Mouse (Mus musculus) kidney, postnatal 36 days (tissue): ENCODE measurements around the gene Zfp580.
A peak's percentile ranks its signal among the peaks of the same experiment; 100 is the strongest.
"Not testable (repeated sequence)": the region's sequence is repeated elsewhere in the genome, so short reads cannot be mapped to it uniquely, and the experiment has no call there.

Source experiments
- DNase-seq, 2 experiments: peaks; one replicate each; pipeline ENCODE4 v3.0.0; 2021 to 2022; ENCODE audit warnings: mixed read lengths in 2 of 2

Gene Zfp580

DNA sequence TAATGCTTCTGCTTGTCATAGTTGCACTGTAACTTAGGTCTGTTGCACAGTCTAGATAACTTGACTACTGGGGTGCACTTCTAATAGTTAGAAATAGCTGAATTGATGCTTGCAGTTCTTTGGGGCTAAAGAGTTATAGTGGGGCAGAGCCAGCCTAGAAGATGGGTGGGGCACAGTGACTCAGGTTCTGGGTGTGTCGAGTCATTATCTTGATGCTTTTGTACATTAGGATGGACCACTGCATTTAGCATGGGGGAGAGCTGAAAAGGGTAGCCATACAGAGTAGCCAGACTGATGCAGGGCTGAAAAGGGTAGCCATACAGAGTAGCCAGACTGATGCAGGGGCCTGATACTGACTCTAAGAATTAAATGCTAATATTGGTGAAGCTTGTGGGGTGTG lies 22.2 kb downstream of the Zfp580 start:
- no peak for DNase-seq

DNA sequence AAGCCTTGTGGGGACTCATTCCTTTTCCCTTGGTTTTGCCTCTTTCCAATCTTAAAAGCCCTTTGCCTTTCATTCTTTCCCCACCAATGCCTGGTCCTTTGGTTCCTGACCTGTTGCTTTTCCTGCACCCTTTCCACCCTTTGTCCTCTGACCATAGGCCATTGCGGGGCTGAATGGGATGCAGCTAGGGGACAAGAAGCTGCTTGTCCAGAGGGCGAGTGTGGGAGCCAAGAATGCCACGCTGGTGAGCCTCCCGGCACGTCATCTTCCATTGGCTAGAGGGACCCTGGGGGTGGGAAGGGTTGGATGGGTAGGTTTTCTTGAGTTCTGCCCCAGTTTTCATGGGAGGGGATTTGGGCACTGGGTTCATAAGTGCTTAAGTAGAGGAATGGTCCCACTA lies 23.6 kb downstream of the Zfp580 start:
- peak in 1 of 2 experiments; percentile 50 for DNase-seq

DNA sequence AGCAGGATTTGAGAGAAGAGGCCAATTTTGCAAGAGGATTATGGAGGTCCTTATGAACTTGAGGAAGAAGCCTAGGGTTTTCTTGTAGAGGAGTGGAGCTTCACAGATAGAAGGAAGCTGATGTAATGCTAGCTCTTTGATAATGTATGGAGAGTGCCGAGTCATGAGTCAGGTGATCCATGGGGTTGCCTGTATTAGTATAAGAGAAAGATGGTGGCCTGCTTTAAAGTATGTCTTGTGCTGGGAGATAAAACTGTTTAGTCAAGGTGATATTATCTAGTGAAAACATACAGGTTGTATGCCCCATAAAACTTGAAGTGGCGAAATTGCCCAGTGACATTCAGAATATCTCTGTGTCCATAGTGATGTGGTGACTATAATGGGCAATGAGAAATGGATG lies 25.6 kb downstream of the Zfp580 start:
- no peak for DNase-seq

DNA sequence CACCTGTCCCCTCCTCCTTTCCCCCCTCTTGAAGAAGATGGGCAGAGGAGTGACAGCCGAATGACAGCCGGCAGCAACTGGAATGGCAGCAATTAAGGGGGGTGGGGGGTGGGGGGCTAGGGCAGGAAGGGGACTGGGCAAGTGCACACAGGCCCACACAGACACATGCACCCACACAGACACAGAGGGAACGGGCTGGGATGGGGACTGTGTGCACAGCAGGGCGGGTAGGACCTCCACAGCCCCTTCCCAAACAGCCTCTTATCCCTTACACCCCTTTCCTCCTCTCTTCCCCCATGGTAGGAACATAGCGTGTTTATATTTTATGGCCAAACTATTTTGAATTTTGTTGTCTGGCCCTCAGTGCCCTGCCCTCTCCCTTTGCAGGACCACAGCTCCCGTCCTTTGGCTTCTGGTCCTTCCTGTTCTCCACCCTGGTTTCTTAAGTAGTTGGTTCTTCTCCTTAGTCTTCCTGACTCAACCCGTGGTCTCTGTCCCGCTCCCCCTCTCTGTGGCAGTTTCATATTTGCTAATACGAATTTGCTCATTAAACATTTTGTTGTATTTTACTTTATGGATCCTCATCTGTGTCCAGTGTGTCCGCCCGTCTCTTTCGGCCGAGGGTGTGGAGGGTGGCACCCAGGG lies 28.1 kb downstream of the Zfp580 start:
- DNase-seq = not testable (repeated sequence)

DNA sequence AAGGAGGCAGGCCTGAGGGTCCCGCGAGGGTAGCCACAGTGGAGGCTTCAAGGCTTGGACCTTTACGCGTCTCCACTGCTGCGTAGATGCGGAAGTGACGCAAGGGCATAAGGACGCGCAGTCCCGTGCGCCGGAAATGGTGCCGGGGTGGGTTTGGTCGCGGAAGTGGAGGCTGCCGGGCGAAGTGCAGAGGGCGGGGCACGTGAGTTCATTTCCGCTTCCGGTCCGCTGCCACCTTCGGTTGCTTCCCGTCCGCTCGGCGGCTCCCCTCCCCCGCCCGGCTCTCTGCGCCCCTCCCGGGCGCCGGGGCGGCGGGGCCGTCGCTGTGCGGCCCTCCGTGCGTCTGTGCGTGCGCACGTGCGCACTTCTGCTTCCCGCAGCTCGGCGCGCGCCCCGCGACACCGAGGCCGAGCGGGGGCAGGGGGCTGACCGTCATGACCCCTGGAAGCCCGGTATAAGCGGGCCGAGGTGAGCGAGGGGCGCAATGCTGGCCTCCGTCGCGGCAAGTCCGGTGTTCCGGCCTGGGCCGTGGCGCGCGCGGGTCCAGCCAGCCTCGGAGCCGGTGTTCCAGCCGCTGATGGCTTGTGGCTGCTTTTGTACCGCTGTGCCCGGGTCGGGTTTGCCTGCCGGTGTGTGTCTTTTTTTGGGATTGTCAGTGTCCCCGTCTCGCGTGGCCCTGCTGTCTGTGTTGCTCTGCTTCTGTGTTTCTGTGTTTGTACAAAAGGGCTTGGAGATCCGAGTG lies 28.8 kb downstream of the Zfp580 start, which contains the start of gene Epn1:
Gene Epn1, plus strand, starts transcription at position 226 of the 742 bp plus-strand sequence.
- peak; percentile 98 to 99 for DNase-seq

DNA sequence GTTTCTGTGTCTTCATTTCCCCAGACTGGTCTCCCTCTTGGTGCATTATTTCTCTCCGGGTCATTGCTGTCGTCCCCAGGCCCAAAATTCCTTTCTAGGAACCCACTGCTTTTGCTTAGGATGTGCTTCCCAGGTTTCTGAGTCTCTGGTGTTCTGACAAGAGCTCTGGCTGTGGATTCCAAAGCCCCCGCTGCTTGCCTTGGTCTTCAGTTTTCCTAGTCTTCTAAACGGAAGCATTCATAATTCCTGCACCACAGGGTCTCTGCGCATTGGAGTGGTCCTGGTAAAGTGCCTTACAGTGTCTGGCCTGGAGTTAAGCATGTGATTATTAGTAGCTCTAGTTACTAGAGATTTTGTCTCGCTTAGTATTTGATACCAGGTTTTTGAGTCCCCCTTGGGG lies 29.5 kb downstream of the Zfp580 start:
- no peak for DNase-seq

DNA sequence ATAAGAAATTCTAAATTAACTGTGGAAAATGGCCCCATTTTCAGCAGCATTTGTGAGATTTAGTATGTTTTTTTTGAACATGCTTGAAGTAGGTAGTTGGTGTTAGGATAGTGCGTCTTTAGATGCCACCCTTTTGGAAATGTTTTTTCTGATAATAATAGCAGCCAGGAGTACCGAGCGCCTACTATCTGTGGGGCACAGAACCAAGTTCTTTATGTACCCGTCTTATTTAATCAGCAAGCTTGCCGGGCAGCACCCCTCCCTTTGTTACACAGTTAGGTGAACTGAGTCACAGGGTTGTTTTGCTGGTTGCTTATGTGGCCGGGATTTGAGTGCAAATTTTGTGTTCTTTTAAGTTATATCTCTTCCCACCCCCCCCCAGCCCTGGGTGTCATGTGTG lies 29.9 kb downstream of the Zfp580 start:
- DNase-seq = no peak

DNA sequence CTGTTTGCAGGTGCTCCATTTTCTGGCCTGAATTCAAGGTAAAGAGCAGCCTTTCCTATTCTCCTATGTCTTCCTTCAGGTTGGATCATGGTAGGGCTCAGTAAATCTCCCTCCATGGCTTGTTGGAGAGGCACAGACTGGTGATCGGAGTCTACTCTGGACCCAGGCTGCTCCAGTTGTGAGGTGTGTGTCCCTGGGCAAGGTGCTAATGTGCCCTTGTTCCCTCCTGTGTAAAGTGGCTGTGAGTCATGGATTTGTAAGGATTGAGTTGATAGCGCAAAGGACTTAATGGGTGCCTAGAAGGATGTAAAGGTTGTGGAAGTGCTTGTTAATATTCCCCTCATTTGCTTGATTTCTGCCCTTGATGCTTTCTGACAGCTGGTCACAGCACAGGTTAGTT lies 30.6 kb downstream of the Zfp580 start:
- no peak for DNase-seq

DNA sequence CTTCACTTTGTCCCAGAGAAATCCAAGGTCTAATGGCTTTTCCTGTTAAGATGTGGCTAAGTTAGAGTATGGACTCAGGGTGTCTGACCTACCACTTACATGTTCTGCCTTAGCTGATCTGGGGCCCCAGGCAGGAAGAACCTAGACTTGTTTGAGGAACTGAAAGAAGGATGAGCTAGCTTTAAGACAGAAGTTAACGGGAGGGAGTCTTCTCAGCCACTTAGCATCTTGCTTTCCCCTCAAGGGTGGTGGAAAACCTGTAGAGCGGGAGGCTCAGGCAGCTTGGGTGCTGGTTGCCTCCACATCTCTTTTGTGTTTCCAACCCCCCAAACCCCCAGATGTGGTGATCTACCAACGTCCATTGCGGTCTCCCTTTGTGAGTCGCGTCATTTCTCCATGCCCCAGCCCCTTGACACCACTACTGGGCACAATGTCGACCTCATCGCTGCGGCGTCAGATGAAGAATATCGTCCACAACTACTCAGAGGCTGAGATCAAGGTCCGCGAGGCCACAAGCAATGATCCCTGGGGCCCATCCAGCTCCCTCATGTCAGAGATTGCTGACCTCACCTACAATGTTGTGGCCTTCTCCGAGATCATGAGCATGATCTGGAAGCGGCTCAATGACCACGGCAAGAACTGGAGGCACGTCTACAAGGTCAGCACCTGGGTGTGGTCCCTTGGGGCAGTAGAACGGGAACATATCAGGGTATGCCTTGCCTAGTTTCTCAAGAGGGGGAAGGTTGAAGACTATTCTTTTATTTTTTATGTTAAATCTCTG lies 32.2 kb downstream of the Zfp580 start:
- DNase-seq = peak; percentile 70 to 74

DNA sequence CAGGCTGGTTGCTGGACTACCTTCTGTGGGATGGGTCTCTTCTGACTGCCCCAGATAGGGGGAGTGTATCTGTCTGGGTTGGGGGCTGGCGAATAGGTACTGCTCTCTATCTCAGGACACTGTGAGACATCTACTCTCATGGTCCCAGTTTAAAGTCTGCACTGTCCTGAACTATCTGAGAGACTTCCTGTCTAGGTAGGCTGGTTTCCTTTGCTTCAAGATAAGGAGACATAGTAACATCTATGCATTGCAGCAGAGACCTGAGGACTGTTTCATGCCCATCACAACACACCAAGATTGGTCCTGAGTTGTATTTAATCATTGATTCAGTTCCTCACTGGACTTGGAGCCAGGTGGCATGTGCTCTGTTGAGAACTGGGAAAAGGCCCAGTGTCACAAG lies 34.2 kb downstream of the Zfp580 start:
- DNase-seq = no peak

DNA sequence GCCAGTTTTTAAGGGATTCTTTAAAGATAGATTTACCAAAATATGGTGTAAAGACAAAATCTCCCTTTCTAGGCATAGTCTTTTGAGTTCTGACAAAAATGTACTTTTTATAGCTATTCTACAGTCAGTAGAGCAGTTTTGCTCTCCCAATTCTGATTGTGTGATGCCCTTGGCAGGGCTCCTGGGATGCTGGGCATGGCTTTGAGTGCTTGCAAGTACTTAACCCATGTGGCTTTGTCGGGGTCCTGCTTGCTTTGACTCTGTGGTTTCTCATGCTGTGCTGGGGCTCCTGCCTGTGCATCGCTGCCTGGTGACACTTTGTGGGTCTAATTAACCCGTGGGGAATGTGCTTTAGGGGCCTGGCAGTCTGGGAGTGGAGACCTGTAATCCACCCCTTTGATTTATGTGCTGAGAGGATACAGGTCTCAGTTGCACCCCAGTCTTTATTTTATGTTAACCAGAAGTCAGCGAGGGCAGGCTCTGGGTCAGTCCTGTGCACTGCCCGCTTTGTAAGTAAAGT lies 35.6 kb downstream of the Zfp580 start:
- peak; percentile 24 to 53 for DNase-seq

DNA sequence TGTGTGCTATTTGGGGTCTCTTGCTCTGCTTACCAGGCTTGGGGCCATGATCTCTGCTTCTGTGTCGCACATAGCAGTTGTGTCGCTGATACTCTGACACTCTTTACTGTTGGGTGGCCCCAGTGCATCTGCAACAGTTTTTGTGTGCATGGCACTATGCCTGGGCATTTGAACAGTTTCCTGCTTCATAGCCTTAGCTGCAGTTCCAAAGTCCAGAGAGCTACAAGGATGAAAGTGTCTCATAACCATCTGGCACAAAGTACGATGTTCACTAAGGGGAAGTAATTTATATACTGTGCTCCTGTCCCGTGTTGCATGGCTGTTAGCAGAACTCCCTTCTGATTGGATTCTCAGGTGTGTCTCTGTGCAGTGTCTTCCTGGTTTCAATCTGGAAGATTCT lies 36.5 kb downstream of the Zfp580 start:
- peak; percentile 61 to 68 for DNase-seq

DNA sequence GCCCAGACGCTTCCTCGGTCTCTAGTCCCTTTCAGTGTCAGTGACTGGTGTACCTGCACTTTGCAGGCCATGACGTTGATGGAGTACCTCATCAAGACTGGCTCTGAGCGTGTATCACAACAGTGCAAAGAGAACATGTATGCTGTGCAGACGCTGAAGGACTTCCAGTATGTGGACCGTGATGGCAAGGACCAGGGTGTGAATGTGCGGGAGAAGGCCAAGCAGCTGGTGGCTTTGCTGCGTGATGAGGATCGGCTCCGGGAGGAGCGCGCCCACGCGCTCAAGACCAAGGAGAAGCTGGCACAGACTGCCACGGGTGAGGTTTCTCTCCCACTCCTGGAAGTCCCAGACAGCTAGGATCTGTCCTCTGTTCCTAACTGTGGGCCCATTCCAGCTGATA lies 38.5 kb downstream of the Zfp580 start:
- DNase-seq = no peak

DNA sequence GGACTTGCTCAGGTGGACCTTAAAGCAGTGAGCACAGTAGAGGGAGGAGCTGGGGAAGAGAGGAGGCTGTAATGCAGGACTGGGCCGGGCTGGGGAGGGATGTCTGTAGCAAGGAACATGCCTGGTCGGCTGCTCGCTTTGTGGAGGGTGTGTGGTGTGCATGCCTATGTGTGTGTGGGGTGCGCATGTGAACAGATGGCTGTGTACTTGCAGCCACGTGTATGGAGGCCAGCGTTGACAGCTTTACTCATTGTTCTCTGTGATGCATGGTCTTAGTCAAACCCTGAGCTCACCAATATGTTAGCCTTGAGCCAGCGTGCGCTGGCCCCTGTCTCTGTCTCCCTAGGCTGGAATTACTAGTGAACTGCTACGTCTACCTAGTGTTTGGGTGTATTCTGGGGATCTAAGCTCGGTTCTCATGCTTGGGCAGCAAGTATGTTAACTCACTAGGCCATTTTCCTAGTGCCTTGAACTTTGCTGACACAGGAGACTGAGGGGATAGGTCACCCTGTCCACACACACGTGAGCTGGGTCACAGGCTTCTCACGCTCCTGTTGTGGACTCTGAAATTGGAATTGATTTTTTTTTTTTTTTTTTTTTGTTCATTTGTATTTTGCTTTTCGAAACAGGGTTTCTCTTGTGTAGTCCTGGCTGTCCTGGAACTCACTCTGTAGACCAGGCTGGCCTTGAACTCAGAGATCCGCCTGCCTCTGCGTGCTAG lies 39.8 kb downstream of the Zfp580 start:
- DNase-seq = peak in 1 of 2 experiments; percentile 27

DNA sequence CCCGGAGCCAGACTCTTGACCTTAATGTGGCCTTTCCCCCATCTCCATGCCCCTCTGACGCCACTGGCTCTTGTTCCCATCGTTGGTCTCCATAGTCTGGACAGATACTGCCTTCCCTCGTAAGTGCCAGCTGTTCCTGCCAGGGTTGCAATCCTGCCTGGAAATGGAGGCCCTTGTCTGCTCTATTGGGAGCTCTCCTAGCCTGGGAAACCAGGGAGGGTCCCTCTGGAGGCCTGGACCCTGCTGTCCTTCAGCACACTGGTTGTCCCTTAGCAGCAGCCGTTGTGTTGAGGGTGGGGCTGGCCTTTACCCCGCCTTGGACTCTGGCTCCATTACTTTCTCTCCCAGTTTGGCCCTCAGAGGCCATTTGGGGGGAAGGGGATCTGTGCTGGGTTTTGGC lies 41.0 kb downstream of the Zfp580 start:
- DNase-seq = no peak

DNA sequence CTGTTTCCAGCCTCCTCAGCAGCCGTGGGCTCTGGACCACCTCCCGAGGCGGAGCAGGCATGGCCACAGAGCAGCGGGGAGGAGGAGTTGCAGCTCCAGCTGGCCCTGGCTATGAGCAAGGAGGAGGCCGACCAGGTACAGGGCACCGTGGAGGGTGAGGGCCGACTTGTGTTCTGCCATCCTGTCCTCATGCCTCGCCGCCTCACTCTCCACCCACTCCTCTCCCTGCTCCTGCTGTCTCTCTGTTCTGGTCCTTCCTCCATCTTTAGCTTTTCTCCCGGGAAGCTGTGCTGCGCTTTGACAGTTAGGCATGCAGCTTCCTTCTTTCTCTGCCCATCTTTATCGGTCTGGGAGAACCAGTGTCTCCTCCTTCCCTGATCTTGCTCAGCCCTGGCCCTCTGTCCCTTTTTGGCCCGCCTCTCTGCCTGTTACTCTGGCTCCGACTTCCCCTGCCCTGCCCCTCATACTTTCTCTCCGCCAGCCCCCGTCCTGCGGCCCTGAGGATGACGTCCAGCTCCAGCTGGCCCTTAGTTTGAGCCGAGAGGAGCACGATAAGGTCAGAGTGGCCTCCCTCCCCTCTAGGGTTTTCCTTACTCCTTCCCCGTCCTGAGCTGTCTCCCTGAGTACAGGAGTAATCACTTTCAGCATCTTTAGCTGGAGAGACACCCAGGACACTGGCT lies 41.6 kb downstream of the Zfp580 start:
- no peak for DNase-seq

DNA sequence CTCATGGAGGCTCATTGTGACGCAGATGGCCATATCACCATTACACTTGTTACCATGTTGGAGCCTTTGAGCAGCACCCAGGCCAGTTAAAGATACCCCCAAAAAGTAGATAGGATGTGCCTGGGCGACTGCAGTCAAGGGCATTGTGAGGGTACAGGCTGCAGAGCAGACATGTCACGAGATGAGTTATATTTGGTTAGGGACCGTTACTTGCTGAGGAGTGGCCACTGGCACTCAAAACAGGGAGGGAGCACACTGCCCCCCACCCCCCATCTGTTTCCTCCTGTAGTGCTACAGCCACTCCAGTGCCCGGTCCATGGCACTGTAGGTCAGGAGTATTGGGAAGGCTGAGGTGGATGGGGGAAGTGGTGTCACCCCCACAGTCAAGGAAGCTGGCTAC lies 47.4 kb downstream of the Zfp580 start:
- DNase-seq = no peak

DNA sequence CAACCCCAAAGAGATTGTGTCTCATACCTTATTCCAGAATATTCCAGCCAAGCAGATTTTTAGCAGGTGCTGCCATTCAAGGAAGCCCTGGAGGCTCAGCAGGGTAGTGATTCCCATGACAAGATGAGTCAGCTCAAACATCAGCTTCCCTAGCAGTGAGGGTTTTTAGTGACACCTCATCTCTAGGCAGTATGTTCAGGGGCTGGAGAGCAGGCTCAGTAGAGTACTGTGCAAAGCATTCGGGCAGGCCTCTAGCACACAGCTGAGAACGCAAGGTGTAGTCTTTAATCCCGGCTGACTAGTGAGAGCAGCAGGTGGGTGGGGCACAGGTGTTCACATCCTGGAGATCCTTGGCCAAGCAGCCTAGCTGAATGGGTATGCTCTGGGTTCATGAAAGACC lies 48.5 kb downstream of the Zfp580 start:
- DNase-seq = no peak

DNA sequence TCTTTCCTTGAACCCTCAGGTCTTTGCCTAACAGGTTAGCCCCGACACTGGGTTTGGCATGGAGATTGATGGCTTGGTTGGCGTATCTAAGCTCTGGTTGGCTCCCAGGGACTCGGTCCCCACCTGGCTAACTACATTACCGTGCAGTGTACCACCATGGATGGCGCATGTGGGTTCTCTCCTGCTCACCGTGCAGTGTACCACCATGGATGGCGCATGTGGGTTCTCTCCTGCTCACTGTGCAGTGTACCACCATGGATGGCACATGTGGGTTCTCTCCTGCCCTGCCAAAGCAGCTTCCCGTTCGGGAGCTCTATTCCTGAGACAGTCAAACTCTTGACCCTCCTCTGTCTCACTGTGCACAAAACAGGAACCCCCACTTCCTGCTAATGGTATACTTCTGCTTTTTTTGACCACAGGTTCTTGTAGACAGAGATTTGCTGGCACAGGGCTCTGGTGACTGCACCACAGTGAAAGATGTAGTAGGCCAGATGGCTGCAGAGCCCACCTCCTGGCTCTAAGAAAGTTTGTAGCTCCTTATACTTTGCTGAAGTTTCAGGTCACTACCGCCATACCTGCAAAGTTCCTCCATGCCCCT lies 49.8 kb downstream of the Zfp580 start:
- no peak for DNase-seq

DNA sequence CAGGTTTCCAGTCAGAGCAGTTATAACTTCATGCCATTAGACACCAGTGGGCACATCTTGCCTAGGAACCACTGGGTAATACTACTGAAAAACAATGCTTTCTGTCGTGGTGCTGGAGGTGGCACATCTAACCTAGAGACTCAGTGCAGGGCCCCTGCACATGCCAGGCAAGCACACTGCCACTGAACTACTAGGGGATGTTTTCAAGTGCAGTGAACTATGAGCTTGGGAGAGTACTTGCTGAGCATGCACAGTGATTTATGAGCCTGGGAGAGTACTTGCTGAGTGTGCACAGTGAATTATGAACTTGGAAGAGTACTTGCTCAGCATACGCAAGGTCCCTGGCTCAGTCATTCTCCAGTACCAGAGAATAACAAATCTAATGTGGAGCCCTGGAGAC lies 51.2 kb downstream of the Zfp580 start:
- DNase-seq = peak; percentile 27 to 53
